Mouse (Mus musculus) kidney, postnatal 4 days (tissue): ENCODE results near the gene Gnat1.

ENCODE experiments used
- DNase-seq, 2 experiments: peaks; one replicate each; pipeline ENCODE4 v3.0.0; 2021; ENCODE audit warnings: mixed read lengths in 2 of 2

Gene Gnat1

GRCm38 (mm10) chr9:107644495-107645152 lies 34.9 kb downstream of the Gnat1 start:
- peak; percentile 96 for DNase-seq

- DNase-seq: no peak
These were observed 35.8 kb downstream of the Gnat1 start for GRCm38 (mm10) chr9:107643544-107644214.

- DNase-seq: no peak
These were observed 37.8 kb downstream of the Gnat1 start for GRCm38 (mm10) chr9:107641666-107642065.

DNA sequence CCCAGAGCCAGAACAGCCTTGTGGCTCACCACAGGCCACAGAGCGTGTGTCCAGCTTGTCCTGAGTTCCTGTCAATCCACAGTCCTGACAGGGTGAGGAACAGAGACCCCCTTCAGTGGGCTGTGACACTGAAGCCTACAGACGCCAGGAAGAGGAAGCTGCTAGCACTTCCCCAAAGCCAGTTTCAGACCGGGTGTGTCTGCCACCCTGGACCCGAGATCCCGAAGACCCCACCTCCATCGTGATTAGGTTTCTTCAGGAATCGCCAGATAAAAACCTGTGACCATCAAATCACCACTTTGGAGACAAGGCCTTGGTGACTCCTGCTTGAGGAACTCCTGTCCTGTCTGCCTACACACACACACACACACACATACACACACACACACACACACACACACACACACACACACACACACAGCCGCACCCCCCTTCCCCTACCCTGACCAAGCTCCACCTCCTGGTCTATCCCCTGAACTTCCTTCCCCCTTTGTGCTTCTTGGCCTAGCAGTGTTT lies 39.2 kb downstream of the Gnat1 start:
- peak; percentile 33 to 55 for DNase-seq

- DNase-seq: no peak
These were observed 42.4 kb downstream of the Gnat1 start for GRCm38 (mm10) chr9:107637070-107637469.

GRCm38 (mm10) chr9:107635279-107636028 lies 44.1 kb downstream of the Gnat1 start, which contains the start of gene Gnai2:
Gene Gnai2, minus strand, starts transcription at chr9:107635367.
- peak; percentile 96 to 97 for DNase-seq

DNA sequence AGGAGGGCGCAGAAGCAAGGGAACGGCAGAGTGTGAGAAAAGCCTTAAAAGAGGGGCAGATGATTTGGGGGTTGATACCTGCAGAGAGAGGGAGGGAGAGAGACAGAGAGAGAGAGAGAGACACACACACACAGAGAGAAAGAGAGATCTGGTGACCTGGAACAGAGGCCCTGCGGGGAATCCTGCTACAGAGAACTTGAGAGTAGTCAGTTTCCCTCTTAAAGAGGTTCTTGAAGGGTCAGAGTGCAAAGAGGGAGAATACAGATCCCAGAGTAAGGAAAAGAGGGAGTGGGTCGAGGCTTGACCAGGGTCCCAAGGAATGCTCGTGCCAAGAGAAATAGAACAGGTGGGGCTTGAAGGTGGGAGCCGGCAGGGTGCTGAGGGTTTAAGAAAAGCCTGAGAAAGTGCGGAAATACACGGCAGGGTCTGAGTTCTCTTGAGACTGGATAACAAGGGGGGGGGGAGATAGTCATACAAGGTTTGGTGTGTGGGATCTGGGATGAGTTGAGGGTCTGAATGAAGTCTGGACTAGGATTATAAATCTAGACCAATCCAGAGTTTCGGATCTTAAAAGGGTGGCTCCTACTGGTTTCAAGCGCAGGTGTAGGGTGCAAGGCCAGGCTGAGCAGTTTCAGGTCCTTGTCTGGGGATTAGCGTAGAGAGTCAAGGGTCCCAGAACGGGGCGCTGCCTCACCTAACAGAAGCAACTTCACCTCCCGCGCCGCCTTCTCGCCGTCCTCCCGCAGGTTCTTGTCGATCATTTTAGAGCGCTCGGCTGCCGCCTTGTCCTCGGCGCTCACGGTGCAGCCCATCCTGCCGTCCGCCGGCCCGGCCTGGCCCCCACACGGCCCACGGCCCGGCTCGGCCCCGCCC lies 44.9 kb downstream of the Gnat1 start:
- no peak for DNase-seq

DNA sequence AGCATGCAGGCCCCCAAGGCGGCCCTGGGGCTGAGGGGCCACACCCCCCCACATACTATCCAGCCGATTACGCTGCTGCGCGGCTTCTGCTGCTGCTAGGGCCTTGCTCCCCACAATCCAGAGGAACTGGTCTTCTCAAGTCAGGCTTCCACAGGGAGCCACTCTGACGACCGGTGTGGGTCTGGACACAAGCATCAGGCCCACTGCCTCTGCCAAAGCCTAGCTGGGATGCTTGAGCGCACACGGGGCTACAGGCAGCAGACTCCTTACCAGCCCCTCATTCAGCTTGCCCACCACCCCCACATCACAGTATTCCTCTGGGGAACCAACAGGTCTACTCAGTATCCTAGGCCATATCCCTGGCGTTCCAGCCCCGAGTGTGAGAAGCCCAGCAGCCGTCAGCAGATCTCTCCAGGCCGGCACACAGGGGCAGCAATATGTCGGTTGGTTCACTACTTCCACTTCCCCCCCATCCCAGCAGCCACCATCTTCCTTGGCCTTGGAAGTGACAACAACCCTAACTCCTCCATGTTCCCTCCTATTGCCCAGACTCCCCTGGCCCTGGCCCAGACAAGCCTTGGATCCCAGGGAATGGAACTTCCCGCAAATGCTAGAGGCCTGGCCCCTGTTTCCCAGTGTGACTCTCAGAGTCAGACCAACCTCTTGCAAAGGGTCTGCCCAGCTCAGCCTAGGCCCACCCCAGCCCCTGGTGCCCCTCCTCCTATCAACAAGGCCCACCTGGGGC lies 45.7 kb downstream of the Gnat1 start:
- DNase-seq: peak; percentile 45 to 68

- peak; percentile 85 to 92 for DNase-seq
These were observed 46.3 kb downstream of the Gnat1 start for GRCm38 (mm10) chr9:107633091-107633660.

GRCm38 (mm10) chr9:107632478-107632877 lies 47.0 kb downstream of the Gnat1 start:
- DNase-seq: peak in 1 of 2 experiments; percentile 55

DNA sequence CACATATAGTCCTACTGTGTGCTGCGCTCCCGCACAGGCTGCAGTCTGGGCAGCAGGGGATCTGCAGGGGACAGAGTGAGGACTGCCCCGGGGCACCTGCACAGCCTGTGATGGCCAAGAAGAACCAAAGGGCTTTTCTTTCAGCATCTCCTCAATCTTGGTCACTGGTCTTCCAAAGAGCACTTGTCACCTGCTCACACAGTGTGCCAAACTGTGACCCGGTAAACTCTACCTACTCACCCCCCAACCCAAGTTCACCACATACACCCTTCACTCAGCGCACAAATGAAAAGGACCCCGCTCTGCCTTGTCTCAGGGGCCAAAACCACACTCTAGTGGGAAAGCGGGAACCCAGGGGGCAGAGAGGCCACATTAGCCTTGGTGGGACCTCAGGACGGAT lies 47.7 kb downstream of the Gnat1 start:
- no peak for DNase-seq

GRCm38 (mm10) chr9:107631311-107631826 lies 48.1 kb downstream of the Gnat1 start:
- no peak for DNase-seq

DNA sequence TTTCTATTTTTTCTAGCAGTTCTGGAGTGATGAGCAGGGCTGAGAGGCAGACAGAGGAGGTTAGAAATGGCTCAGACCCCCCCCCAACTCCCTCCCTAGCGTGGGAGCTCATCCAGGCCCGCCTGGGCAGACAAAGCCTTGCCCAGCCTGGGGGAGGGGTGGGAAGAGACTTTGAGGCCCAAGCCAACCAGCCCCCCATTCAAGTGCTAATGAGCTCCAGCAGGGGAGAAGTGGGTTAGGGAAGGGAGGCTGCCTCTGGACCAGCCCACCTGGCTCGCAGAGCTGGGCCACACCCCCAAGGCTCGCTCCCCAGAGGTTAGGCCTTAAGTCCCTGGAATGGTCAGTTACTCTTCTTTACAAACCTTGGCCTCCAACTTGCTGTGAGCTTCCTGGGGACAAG lies 48.9 kb downstream of the Gnat1 start:
- peak; percentile 56 to 71 for DNase-seq

- DNase-seq: peak; percentile 52 to 69
These were observed 49.5 kb downstream of the Gnat1 start for GRCm38 (mm10) chr9:107629901-107630425.

DNA sequence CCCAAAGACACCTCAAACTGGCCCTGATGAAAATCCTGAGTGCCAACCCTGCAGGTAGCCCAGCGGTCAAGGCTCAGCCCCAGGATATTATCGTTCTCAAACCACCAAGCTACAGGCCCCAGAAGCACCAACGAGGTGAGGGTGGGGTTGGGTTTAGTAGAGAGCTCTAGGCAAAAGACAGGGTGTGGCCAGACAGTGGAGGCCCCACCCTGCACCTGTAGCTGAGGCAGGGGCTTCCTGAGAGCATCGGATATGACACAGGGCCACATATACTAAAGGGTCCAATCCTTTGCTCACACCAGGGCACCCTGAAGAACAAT lies 50.1 kb downstream of the Gnat1 start:
- no peak for DNase-seq

- DNase-seq: peak; percentile 71 to 80
These were observed 50.6 kb downstream of the Gnat1 start for GRCm38 (mm10) chr9:107628721-107629410.

- no peak for DNase-seq
These were observed 51.9 kb downstream of the Gnat1 start for GRCm38 (mm10) chr9:107627387-107628255.

DNA sequence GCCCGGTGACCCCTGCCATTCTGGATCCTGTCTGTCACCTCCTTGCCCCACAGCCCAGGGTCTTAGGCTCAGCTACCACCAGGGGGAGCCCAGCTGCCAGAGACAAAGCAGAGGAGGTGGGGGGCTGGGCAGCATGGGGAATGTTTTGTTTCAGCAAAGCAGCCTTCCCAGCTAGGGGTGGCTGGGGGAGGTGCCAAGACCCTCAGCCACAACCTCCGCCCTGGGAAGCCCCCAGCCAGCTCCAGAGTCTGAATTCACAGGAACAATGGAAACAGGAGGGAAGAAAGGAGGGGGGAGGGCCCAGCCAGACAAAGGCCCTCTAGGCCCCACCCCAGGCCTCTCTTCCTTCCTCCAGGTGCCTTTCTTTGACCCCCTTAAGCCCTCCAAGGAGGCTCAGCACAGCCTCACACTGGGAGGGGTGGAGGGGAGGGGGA lies 52.7 kb downstream of the Gnat1 start:
- DNase-seq: peak; percentile 96 to 97

DNA sequence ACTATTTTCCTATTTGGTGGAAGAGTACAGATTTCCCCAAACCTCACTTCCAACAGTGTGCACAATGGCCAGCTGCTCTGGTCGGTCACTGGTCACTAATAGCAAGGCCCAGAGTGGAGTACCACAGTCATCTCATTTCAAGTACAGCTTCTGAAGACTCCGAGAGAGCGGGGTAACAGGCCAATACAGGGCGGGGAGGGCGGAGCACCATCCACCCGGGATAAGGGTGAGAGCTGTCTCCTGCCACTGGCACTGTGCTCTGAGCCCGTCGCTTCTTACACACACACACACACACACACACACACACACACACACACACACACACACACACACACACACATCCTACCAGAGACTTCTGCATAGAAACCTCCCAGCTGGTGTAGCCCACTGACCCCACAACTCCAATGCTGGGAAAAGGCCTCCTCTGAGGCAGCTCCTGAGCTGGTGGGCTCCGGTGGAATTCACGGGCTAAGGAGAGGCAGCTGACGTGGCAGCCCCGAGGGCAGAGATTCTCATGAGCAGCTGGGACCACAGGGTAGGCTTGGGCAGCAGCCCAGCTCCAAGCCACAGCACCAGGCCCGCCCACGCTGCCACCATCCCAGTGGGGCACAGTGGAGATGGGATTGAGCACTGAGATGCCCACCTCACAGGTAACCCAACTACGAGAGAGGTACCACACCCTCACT lies 53.2 kb downstream of the Gnat1 start:
- no peak for DNase-seq
